Mouse (Mus musculus): ENCODE results near the gene Pip4k2b. TPM values are rescaled to one million over a fixed set of nuclear protein-coding genes. Genes with fewer than 3 reads are reported as not detected.

The Pip4k2b gene
- polyA plus RNA-seq, 1 experiment = 30.1 TPM

DNA sequence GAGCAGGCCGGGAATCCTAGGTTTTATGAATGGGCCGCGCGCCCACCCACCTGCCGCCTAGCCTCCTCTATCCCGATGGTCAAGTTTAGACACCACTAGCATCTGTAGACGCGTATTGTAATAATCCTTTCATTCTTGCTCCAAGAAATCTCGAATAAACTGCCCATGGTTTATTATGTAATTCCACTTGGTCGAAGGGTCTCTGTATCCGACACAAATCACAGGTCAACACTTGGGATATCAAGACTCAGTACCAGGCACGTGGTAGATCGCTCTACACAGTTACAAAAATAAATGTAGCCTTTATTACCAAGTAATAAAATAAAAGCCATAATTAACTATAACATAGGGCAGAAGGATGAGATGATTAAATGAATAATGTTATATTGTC lies 822 bp upstream of the Pip4k2b start:
- Histone ChIP-seq H3K4me3 (peak overlapping the region; percentile 44), H3K36me3 (ENCODE audit: control insufficient read depth, insufficient read depth) (peaks cover 9% of the 10 kb centered on the region), H3K79me2 (ENCODE audit: control insufficient read depth, insufficient read depth) (peaks cover 39% of the 10 kb centered on the region), H3K4me2 (ENCODE audit: low read depth) (peak overlapping the region; percentile 86), H3K27me3 (ENCODE audit: control insufficient read depth, insufficient read depth, insufficient read length) (no peaks in the 10 kb centered on the region), H3ac (ENCODE audit: control insufficient read depth, insufficient read length) (peak overlapping the region; percentile 57)
- no peak for TF ChIP-seq MAX (IDR thresholded peaks at IDR 0.05; ENCODE audit: low read depth)
- TF ChIP-seq E2F4 (IDR thresholded peaks at IDR 0.05; ENCODE audit: insufficient read depth) = peak; percentile 41
- TF ChIP-seq TCF12 (IDR thresholded peaks at IDR 0.05; ENCODE audit: insufficient read depth, poor library complexity, severe bottlenecking) = no peak
- peak in 1 of 3 experiments; percentile 18 for TF ChIP-seq MYOD1 (IDR thresholded peaks at IDR 0.05; ENCODE audit: control insufficient read depth in 1 of 3, insufficient read length in 2 of 3, low read depth in 2 of 3)

DNA sequence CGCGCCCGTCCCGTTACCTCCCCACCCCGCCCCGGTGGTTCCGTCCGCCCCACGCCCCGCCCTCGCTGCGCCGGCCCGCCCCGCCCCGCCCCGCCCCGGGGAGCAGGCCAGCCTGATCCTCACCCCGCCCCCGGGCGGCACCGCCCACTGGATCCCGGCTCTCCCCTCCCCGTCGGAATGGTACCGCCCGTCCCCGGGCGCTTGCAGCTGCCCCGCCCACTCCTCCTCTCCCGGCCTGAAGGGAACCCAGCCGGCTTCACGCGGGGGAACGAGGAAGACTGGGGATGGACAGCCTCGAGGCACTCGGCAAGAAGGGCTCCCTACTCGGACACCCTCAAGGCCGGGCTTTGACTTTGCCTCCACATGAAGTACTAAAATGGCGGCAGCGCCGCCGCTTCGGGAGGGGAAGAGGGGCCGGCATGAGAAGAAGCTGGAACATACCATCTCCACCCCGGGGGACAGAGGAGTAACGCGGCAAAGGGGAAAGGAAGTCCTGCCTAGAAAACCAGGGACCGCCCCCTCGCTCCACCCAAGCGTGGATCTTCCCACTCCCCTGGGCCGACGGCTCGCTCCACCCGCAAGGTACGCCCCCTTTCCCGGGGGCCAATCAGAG lies 320 bp upstream of the Pip4k2b start:
- Histone ChIP-seq H3K36me3 (ENCODE audit: control insufficient read depth, insufficient read depth) (peaks cover 6% of the 10 kb centered on the region), H3K27me3 (ENCODE audit: control insufficient read depth, insufficient read depth, insufficient read length) (no peaks in the 10 kb centered on the region), H3K4me2 (ENCODE audit: low read depth) (peak overlapping the region; percentile 86), H3ac (ENCODE audit: control insufficient read depth, insufficient read length) (peak overlapping the region; percentile 57), H3K79me2 (ENCODE audit: control insufficient read depth, insufficient read depth) (peaks cover 44% of the 10 kb centered on the region), H3K4me3 (peak overlapping the region; percentile 44)
- TF ChIP-seq SRF (IDR thresholded peaks at IDR 0.05; ENCODE audit: control insufficient read depth, insufficient read length, low read depth) (no peak), REST (IDR thresholded peaks at IDR 0.05; ENCODE audit: insufficient read depth, insufficient read length) (no peak), TCF12 (IDR thresholded peaks at IDR 0.05; ENCODE audit: insufficient read depth, poor library complexity, severe bottlenecking) (no peak), E2F4 (IDR thresholded peaks at IDR 0.05; ENCODE audit: insufficient read depth) (no peak), USF1 (IDR thresholded peaks at IDR 0.05; ENCODE audit: low read depth) (no peak), CEBPB (IDR thresholded peaks at IDR 0.05; ENCODE audit: insufficient read depth, poor library complexity, severe bottlenecking) (no peak), MYOD1 (IDR thresholded peaks at IDR 0.05; ENCODE audit: control insufficient read depth in 1 of 3, insufficient read length in 2 of 3, low read depth in 2 of 3) (peak in 1 of 3 experiments; percentile 9), MYOG (IDR thresholded peaks at IDR 0.05; ENCODE audit: control insufficient read depth in 1 of 3, insufficient read depth in 1 of 3, insufficient read length in 2 of 3, low read depth in 2 of 3) (peak in 1 of 3 experiments; percentile 47), TCF3 (IDR thresholded peaks at IDR 0.05; ENCODE audit: insufficient read length, low read depth) (no peak), POLR2AphosphoS2 (IDR thresholded peaks at IDR 0.05; ENCODE audit: insufficient read length, low read depth) (peak; percentile 87), MAX (IDR thresholded peaks at IDR 0.05; ENCODE audit: low read depth) (no peak)

DNA sequence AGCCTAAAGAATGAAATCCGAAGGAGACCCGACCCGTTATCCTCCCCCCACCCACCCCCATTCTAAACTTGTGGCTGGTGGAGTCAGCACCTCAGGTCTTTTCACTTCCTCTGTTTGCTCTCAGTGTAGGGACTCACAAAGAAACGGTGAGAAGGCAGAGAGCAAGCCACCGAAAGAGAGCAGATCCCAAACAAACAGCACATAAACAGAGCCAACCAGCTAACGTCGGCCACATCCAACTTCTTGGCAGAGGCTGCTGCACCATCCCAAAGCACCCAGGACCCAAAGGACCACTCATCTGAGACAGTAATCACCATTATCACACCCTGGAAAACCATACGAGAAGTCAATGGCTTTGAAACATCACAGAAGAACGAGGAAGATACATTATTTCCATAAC lies 1.1 kb downstream of the Pip4k2b start:
- peak overlapping the region; percentile 57 for H3ac ChIP-seq (ENCODE audit: control insufficient read depth, insufficient read length)
- H3K27me3 ChIP-seq (ENCODE audit: control insufficient read depth, insufficient read depth, insufficient read length) = no peaks in the 10 kb centered on the region
- H3K4me3 ChIP-seq = peak overlapping the region; percentile 44
- TF ChIP-seq TCF3 (IDR thresholded peaks at IDR 0.05; ENCODE audit: insufficient read length, low read depth) = no peak
- TF ChIP-seq MYOG (IDR thresholded peaks at IDR 0.05; ENCODE audit: control insufficient read depth in 1 of 3, insufficient read depth in 1 of 3, insufficient read length in 2 of 3, low read depth in 2 of 3) = no peak
- no peak for TF ChIP-seq CEBPB (IDR thresholded peaks at IDR 0.05; ENCODE audit: insufficient read depth, poor library complexity, severe bottlenecking)
- no peak for TF ChIP-seq POLR2A (IDR thresholded peaks at IDR 0.05; ENCODE audit: insufficient read length, low read depth)
- no peak for TF ChIP-seq USF1 (IDR thresholded peaks at IDR 0.05; ENCODE audit: low read depth)
- no peak for TF ChIP-seq E2F4 (IDR thresholded peaks at IDR 0.05; ENCODE audit: insufficient read depth)
- no peak for TF ChIP-seq REST (IDR thresholded peaks at IDR 0.05; ENCODE audit: insufficient read depth, insufficient read length)
- no peak for TF ChIP-seq MYOD1 (IDR thresholded peaks at IDR 0.05; ENCODE audit: control insufficient read depth in 1 of 3, insufficient read length in 2 of 3, low read depth in 2 of 3)
- no peak for TF ChIP-seq SRF (IDR thresholded peaks at IDR 0.05; ENCODE audit: control insufficient read depth, insufficient read length, low read depth)
- no peak for TF ChIP-seq POLR2AphosphoS2 (IDR thresholded peaks at IDR 0.05; ENCODE audit: insufficient read length, low read depth)
- no peak for TF ChIP-seq TCF12 (IDR thresholded peaks at IDR 0.05; ENCODE audit: insufficient read depth, poor library complexity, severe bottlenecking)
- no peak for TF ChIP-seq MAX (IDR thresholded peaks at IDR 0.05; ENCODE audit: low read depth)
- peak overlapping the region; percentile 95 for H3K4me2 ChIP-seq (ENCODE audit: low read depth)
- H3K36me3 ChIP-seq (ENCODE audit: control insufficient read depth, insufficient read depth) = peaks cover 6% of the 10 kb centered on the region
- peaks cover 58% of the 10 kb centered on the region for H3K79me2 ChIP-seq (ENCODE audit: control insufficient read depth, insufficient read depth)

DNA sequence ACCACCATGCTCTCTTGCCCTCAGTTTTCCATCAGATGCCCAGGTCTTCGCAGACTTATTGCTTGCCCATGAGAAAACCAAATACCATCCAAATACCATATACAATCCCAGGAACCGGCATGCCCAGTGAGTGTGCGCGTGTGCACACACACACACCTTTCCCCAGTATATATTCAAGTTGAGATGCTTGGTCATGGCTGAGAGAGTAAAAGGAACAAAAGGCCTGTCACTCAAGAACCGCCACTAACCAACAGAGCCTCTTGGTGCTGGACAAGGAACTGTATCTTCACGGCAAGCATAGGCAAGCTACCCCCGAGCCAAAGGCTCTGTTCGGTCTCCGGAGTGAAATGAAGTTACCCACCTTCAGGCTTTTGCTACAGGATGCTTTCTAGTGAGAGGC lies 1.9 kb downstream of the Pip4k2b start:
- Histone ChIP-seq H3K4me2 (ENCODE audit: low read depth) (peak overlapping the region; percentile 95), H3K27me3 (ENCODE audit: control insufficient read depth, insufficient read depth, insufficient read length) (no peaks in the 10 kb centered on the region), H3ac (ENCODE audit: control insufficient read depth, insufficient read length) (no peak overlapping the region), H3K79me2 (ENCODE audit: control insufficient read depth, insufficient read depth) (peaks cover 64% of the 10 kb centered on the region), H3K36me3 (ENCODE audit: control insufficient read depth, insufficient read depth) (no peaks in the 10 kb centered on the region), H3K4me3 (peak overlapping the region; percentile 44)
- no peak for TF ChIP-seq POLR2A (IDR thresholded peaks at IDR 0.05; ENCODE audit: insufficient read length, low read depth)
- no peak for TF ChIP-seq POLR2AphosphoS2 (IDR thresholded peaks at IDR 0.05; ENCODE audit: insufficient read length, low read depth)
- TF ChIP-seq E2F4 (IDR thresholded peaks at IDR 0.05; ENCODE audit: insufficient read depth) = no peak
- TF ChIP-seq CEBPB (IDR thresholded peaks at IDR 0.05; ENCODE audit: insufficient read depth, poor library complexity, severe bottlenecking) = no peak
- no peak for TF ChIP-seq MYOD1 (IDR thresholded peaks at IDR 0.05; ENCODE audit: control insufficient read depth in 1 of 3, insufficient read length in 2 of 3, low read depth in 2 of 3)
- TF ChIP-seq REST (IDR thresholded peaks at IDR 0.05; ENCODE audit: insufficient read depth, insufficient read length) = no peak
- no peak for TF ChIP-seq USF1 (IDR thresholded peaks at IDR 0.05; ENCODE audit: low read depth)
- TF ChIP-seq TCF12 (IDR thresholded peaks at IDR 0.05; ENCODE audit: insufficient read depth, poor library complexity, severe bottlenecking) = no peak
- TF ChIP-seq MYOG (IDR thresholded peaks at IDR 0.05; ENCODE audit: control insufficient read depth in 1 of 3, insufficient read depth in 1 of 3, insufficient read length in 2 of 3, low read depth in 2 of 3) = no peak
- no peak for TF ChIP-seq TCF3 (IDR thresholded peaks at IDR 0.05; ENCODE audit: insufficient read length, low read depth)
- no peak for TF ChIP-seq SRF (IDR thresholded peaks at IDR 0.05; ENCODE audit: control insufficient read depth, insufficient read length, low read depth)
- no peak for TF ChIP-seq MAX (IDR thresholded peaks at IDR 0.05; ENCODE audit: low read depth)

All from myocyte (in vitro differentiated cells).